8 mouse cellular contexts compared by ENCODE assay signal in the genomic region with DNA sequence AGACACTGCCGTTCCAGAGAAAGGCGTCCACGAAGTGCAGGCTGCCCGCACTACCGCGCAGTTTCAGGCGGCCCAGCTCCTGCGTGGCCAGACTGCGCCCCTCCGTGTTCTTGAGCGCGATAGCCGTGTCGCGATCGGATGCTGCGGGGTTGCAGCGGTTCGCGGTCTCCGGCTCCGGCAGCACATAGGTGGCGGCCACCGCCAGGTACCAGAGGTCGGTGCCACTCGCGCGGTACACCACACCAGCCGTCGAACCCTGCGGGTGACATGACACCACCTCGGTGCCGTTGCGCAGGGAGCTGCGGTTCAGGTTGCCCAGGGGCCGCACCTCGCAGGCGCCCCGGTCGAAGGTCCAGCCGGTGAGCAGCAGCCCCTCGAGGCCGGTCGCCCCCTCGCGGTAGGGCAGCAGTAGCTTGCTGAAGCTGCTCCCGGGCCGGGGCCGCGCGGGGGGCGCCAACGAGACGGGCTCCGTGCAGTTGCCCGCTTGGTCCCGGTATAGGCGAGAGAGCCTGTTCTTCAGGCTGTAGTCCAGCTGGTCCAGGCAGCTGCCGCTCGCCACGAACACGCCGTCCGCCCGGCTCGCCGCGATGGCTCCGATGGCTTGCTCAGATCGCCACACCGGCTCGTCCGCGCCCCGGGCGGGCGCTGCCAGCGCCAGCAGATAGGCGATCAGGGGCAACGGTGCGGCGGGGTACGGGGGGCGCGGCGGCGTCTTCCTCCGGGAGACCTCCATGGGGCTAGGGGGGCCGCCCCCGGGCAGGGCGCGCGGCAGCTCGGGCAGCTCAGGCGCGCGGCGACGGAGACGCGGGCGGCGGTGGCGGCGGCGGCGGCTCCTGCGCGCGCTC. TPM values are rescaled to one million over a fixed set of nuclear protein-coding genes. Genes with fewer than 3 reads are reported as not detected.
DNase-seq lines count a peak whose midpoint lies in the region; ATAC-seq and TF ChIP-seq lines count a peak whose summit lies in the region.

No protein-coding gene starts in this region.

- peak; percentile 48 to 63 for DNase-seq in lung, adult 18-20 months
- DNase-seq in lung, postnatal 25 days (ENCODE audit: low spot score) = no peak
- DNase-seq in heart, embryonic 10.5 days (ENCODE audit: low spot score) = peak; percentile 81
- DNase-seq in kidney, postnatal 14 days = peak; percentile 35

- under 1% methylated on average over 110 of the region's 110 CpGs for WGBS in embryonic facial prominence, embryonic 13.5 days
- under 1% methylated on average over 94 of the region's 110 CpGs for WGBS in heart, embryonic 10.5 days
- under 1% methylated on average over 97 of the region's 110 CpGs for WGBS in liver, embryonic 16.5 days (ENCODE audit: insufficient replicate concordance)
- under 1% methylated on average over 96 of the region's 110 CpGs for WGBS in neural tube, embryonic 13.5 days

- no peaks in the 10 kb centered on the region for H3K9me3 ChIP-seq in embryonic facial prominence, embryonic 13.5 days
- H3K9me3 ChIP-seq in heart, embryonic 10.5 days = no peaks in the 10 kb centered on the region
- H3K9me3 ChIP-seq in liver, embryonic 16.5 days (replicated peaks; ENCODE audit: control insufficient read depth, low read length) = no peaks in the 10 kb centered on the region
- H3K9me3 ChIP-seq in neural tube, embryonic 13.5 days = no peaks in the 10 kb centered on the region

- peaks cover 37% of the 10 kb centered on the region for H3K4me1 ChIP-seq in embryonic facial prominence, embryonic 13.5 days
- H3K4me1 ChIP-seq in heart, embryonic 10.5 days = peaks cover 48% of the 10 kb centered on the region
- H3K4me1 ChIP-seq in liver, embryonic 16.5 days (ENCODE audit: control insufficient read depth, low read depth, low read length) = peaks cover 40% of the 10 kb centered on the region
- H3K4me1 ChIP-seq in neural tube, embryonic 13.5 days (replicated peaks) = peaks cover 60% of the 10 kb centered on the region
- peaks cover 11% of the 10 kb centered on the region for H3K4me1 ChIP-seq in testis, adult 2 months (ENCODE audit: control insufficient read depth, insufficient read depth, low read length)

- peak; percentile 33 for ATAC-seq in embryonic facial prominence, embryonic 13.5 days (ENCODE audit: insufficient number of reproducible peaks, insufficient read depth, low FRiP score, low TSS enrichment, low read depth)
- peak; percentile 33 for ATAC-seq in liver, embryonic 16.5 days (ENCODE audit: low read depth)
- peak; percentile 30 for ATAC-seq in neural tube, embryonic 13.5 days (ENCODE audit: low read depth)

- peak overlapping the region; percentile 97 for H3K4me2 ChIP-seq in embryonic facial prominence, embryonic 13.5 days
- H3K4me2 ChIP-seq in liver, embryonic 16.5 days (ENCODE audit: low read depth, low read length) = peak overlapping the region; percentile 93
- peak overlapping the region; percentile 83 for H3K4me2 ChIP-seq in neural tube, embryonic 13.5 days

- peaks cover 69% of the 10 kb centered on the region for H3K27me3 ChIP-seq in embryonic facial prominence, embryonic 13.5 days
- peaks cover 72% of the 10 kb centered on the region for H3K27me3 ChIP-seq in heart, embryonic 10.5 days (ENCODE audit: insufficient read depth, poor library complexity, severe bottlenecking)
- H3K27me3 ChIP-seq in liver, embryonic 16.5 days (ENCODE audit: control insufficient read depth, insufficient read depth, low read depth, low read length) = peaks cover 68% of the 10 kb centered on the region
- H3K27me3 ChIP-seq in neural tube, embryonic 13.5 days = peaks cover 27% of the 10 kb centered on the region
- H3K27me3 ChIP-seq in testis, adult 2 months (ENCODE audit: control insufficient read depth, insufficient read depth, low read length) = no peaks in the 10 kb centered on the region

- H3K9ac ChIP-seq in embryonic facial prominence, embryonic 13.5 days = peak overlapping the region; percentile 83
- H3K9ac ChIP-seq in liver, embryonic 16.5 days (ENCODE audit: low read depth, low read length) = peak overlapping the region; percentile 60
- H3K9ac ChIP-seq in neural tube, embryonic 13.5 days = peak overlapping the region; percentile 91

- TF ChIP-seq CTCF in testis, adult 2 months (IDR thresholded peaks at IDR 0.05; ENCODE audit: control insufficient read depth, insufficient read depth, insufficient replicate concordance, low read depth, low read length) = no peak

- peak overlapping the region; percentile 11; the same call in 1 of the 2 replicates for H3K27ac ChIP-seq in embryonic facial prominence, embryonic 13.5 days
- peak overlapping the region; percentile 90 for H3K27ac ChIP-seq in heart, embryonic 10.5 days
- peak overlapping the region; percentile 48 for H3K27ac ChIP-seq in liver, embryonic 16.5 days (ENCODE audit: low read length)
- peak overlapping the region; percentile 96 for H3K27ac ChIP-seq in neural tube, embryonic 13.5 days (replicated peaks)
- peak overlapping the region; percentile 61 for H3K27ac ChIP-seq in testis, adult 2 months (ENCODE audit: control insufficient read depth, insufficient read depth, low read depth, low read length)

- TF ChIP-seq POLR2A in testis, adult 2 months (IDR thresholded peaks at IDR 0.05; ENCODE audit: control insufficient read depth, low read depth, low read length) = no peak

- peak overlapping the region; percentile 74 for H3K4me3 ChIP-seq in embryonic facial prominence, embryonic 13.5 days
- peak overlapping the region; percentile 86 for H3K4me3 ChIP-seq in heart, embryonic 10.5 days
- peak overlapping the region; percentile 75 for H3K4me3 ChIP-seq in liver, embryonic 16.5 days (ENCODE audit: low read depth, low read length)
- peak overlapping the region; percentile 85 for H3K4me3 ChIP-seq in neural tube, embryonic 13.5 days
- H3K4me3 ChIP-seq in testis, adult 2 months (ENCODE audit: control insufficient read depth, low read depth, low read length) = peak overlapping the region; percentile 53

- H3K36me3 ChIP-seq in embryonic facial prominence, embryonic 13.5 days = no peaks in the 10 kb centered on the region
- no peaks in the 10 kb centered on the region for H3K36me3 ChIP-seq in heart, embryonic 10.5 days
- H3K36me3 ChIP-seq in liver, embryonic 16.5 days (ENCODE audit: control insufficient read depth, insufficient read depth) = no peaks in the 10 kb centered on the region
- no peaks in the 10 kb centered on the region for H3K36me3 ChIP-seq in neural tube, embryonic 13.5 days
- H3K36me3 ChIP-seq in testis, adult 2 months (ENCODE audit: control insufficient read depth, insufficient read depth, low read length) = no peaks in the 10 kb centered on the region

RNA-seq across cellular contexts. Expression of a gene that starts 0.6 kb away (rescaled TPM):
- polyA plus RNA-seq in embryonic facial prominence, embryonic 13.5 days (2015; fragmentation: Nextera tagmentation; extraction: Ambion mirVana) = 2.4 and 3.1 TPM in 2 replicates
- polyA plus RNA-seq in heart, embryonic 10.5 days (2016; fragmentation: Nextera tagmentation; extraction: Ambion mirVana) = 2.2 and 3.4 TPM in 2 replicates
- polyA plus RNA-seq in liver, embryonic 16.5 days (2015; fragmentation: Nextera tagmentation; extraction: Ambion mirVana) = 1.5 TPM in 2 replicates
- polyA plus RNA-seq in neural tube, embryonic 13.5 days (2015; fragmentation: Nextera tagmentation; extraction: Ambion mirVana) = 7.1 and 8.1 TPM in 2 replicates
- 2.9 and 4.0 TPM in 2 replicates for polyA plus RNA-seq in testis, adult 2 months (2012; rRNA removed)

Comparison
In these comparisons a context has a peak if more than half of its experiments do, and no peak if none do; other contexts are left out.
1. H3K27ac ChIP-seq: peak in every context shown above with its lines; median percentile 96 in neural tube, embryonic 13.5 days; 90 in heart, embryonic 10.5 days; 61 in testis, adult 2 months; 48 in liver, embryonic 16.5 days; 11 in embryonic facial prominence, embryonic 13.5 days.